Mouse (Mus musculus) hematopoietic multipotent progenitor cell, adult 10-12 weeks (in vitro differentiated cells): ENCODE results near the gene Arsk. TPM values are rescaled to one million over a fixed set of nuclear protein-coding genes. Genes with fewer than 3 reads are reported as not detected.

Experiments used
- polyA plus RNA-seq: library from polyadenylated mRNA; stranded (reverse); fragments of >175 nt; gene quantifications from 2 replicates; pipeline ENCODE4 v1.2.3, GENCODE M21; 2012; ENCODE audit warnings: low replicate concordance

The Arsk gene
- 1.4 and 4.5 TPM in 2 replicates for polyA plus RNA-seq

GRCm38 (mm10) chr13:76098493-76099303 lies at the start of gene Arsk, which contains the start of gene Ttc37:
Gene Arsk, minus strand, starts transcription at chr13:76098660.
Gene Ttc37, plus strand, starts transcription at chr13:76098734.

GRCm38 (mm10) chr13:76056896-76057266 lies 41.6 kb downstream of the Arsk start, which contains the start of gene Gpr150:
Gene Gpr150, minus strand, starts transcription at chr13:76056996.

GRCm38 (mm10) chr13:76017974-76018843 lies 80.3 kb downstream of the Arsk start, which contains the start of gene Rfesd:
Gene Rfesd, minus strand, starts transcription at chr13:76018719.

Other genes with a start within 250 kb of the Arsk start
- 0.02 and 0.44 TPM in 2 replicates for gene Rhobtb3, start 154.7 kb downstream of the Arsk start, polyA plus RNA-seq
- gene Spata9, start 131.5 kb downstream of the Arsk start, polyA plus RNA-seq = not detected in 2 replicates
- 1.6 and 3.3 TPM in 2 replicates for gene Rfesd, start 79.9 kb downstream of the Arsk start, polyA plus RNA-seq
- gene Gpr150, start 41.7 kb downstream of the Arsk start, polyA plus RNA-seq = 0.07 and 0.16 TPM in 2 replicates
- 0.96 and 1.7 TPM in 2 replicates for gene Ttc37, start 74 bp upstream of the Arsk start, polyA plus RNA-seq
- gene Fam81b, start 206.4 kb upstream of the Arsk start, polyA plus RNA-seq = not detected in 2 replicates